Mouse (Mus musculus) erythroblast, embryonic 14.5 days (primary cell): ENCODE results near the gene Utp18.

Experiments
- GATA1 ChIP-seq: IDR thresholded peaks from 2 replicates; pipeline ENCODE4 v1.6.1; 2012; ENCODE audit warnings: low read length, inconsistent platforms, mixed read lengths
- TAL1 ChIP-seq: IDR thresholded peaks from 3 replicates; pipeline ENCODE4 v1.6.1; 2012; ENCODE audit warnings: low read length, inconsistent platforms, mixed read lengths

DNA sequence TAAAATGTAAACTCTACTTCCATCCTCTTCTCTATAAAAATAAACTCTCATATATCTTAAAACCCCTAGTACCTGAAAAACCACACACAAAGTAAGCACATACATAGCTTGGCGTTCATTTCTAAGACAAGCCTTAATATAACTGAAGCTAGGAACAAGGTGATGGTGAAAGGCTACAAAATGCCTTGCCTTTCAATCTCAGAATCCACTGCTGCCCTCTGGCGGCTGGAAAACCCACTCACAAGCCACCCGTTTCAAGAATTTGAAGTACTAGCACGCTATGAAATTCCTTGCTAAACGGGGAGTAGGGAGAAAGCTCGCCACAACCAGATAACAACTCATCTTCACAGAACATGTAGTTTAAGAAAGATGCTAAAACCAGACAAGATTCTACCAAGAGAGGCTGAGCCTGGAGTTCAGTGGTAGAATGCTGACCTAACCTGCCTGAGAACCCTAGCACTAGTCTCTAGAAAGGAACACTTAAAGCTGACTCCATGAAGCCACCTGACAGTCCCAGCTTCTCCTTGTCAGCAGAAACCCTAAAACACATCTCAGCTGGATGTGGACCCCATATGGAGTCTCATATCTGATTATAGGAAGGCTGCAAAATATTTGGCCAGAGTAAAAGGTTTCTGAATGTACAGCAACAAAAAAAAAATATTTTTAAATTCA, 29.1 kb downstream of the Utp18 start:
- TF ChIP-seq TAL1 (no peak), GATA1 (no peak)
